Mouse (Mus musculus): ENCODE results near the gene Crim1. TPM values are rescaled to one million over a fixed set of nuclear protein-coding genes. Genes with fewer than 3 reads are reported as not detected.

Gene Crim1
- total RNA-seq, 2 experiments from 2014 or later = 37.5 to 46.3 TPM

DNA sequence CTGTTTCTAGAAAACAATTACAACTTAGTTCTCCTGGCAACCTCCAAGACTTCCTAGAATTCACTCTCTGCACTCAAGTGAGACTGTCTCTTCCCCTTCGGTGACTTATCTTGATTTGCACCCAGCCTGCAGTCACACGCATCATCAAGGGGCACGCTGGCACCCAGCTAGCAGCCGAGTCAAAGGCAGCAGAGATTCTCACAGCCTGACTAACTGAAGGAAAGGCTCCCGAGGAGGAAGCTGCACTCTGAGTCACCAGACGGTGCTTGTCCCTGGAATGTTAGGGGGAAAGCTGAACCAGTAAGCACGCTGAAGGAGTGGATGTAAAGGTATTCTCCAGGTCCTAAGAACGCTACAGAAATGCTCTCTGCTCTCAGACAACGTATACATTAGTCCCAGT, 187.6 kb downstream of the Crim1 start:
- DNase-seq = no peak
- intact Hi-C loops (cut with DNase I) = no loop called here
- TF ChIP-seq CTCF (IDR thresholded peaks at IDR 0.05) = no peak
- Histone ChIP-seq H3K4me3 (peak overlapping the region; percentile 43), H3K27ac (no peak overlapping the region)

DNA sequence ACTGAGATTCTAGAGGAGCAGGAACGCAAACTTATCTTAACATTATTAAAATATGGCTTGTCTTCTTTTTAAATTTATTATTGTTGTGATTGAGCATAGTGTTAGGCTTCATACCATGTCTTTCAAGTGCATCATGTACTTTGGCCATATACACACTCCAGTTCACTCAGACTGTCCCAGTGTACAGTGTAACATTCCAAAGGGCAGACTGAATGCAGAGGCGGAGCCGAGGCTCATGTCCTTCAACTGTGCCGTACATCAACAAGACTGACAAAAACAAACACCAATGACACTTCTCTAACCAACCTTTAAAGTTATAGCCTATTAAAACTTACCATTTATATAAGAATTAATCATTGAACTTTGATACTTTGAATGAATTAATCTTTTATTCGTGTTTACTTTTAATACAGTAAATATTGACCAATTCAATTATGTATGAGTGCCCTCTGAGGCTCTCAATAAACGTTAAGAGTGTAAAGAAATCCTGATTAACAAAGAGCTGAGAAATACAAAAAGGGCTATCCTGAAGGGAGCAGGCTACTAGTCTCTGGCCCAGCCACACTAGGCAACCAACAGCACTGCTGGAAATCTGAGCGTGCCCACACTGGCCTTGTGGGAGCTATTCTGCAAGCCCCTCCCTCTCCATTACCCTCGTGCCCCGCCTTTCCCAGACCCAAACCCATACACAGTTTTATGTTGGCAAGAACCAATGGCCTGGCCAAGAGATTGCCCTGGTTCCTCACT, 188.2 kb downstream of the Crim1 start:
- no peak for TF ChIP-seq CTCF (IDR thresholded peaks at IDR 0.05)
- no peak overlapping the region for H3K4me3 ChIP-seq
- DNase-seq = no peak
- H3K27ac ChIP-seq = no peak overlapping the region
- intact Hi-C loops (cut with DNase I) = no loop called here

DNA sequence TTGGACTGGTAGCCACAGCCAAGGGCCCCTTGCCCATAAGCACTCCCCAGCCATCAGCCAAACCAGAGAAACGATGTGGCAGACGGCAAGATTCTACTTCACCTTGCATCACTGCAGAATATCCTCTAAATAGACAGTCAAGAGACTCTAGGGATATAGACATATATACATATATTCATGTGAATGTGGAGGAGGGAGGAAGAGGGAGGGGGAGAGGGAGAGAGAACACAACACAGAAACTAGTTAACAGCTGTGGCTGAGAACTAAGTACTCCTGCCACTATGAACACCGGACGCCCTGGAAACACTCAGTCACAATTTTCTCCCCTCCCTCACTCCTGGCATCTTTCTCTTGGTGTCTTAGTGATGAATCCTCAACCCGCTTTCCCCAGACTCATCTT, 189.5 kb downstream of the Crim1 start:
- intact Hi-C loops (cut with DNase I) = no loop called here
- Histone ChIP-seq H3K27ac (no peak overlapping the region), H3K4me3 (no peak overlapping the region)
- no peak for DNase-seq
- TF ChIP-seq CTCF (IDR thresholded peaks at IDR 0.05) = no peak

DNA sequence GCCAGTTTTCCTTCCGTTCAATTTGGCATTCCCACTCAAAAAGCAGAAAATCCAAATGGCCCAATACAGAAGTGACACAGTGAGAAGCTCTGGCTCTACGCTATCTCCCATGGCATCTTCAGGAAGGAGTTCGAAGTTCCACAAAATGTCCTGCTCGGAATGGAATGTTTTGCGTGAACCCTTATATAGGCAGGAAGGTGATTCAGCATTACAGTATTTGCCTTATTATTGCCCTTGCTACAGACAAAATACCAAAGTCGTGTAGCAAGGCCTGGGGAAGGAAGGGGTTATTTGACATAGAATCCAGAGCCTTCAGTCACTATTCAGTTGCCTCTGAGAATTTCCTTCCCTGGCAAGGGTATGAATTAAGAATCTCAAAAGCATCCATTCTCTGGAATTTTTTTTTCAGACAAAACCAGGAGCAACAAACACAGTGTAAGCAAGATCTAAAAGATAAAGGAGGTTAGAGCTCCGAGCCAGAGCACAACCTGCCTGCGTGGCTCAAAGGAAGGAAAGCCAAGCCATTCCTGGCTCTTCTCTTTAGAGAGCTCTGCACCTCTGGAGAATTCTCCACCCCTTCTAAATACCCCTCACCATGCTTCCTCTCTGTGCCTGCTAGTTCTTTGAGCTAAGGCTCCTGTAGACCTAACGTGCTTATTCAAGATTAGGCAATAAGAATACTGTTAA, 192.5 kb downstream of the Crim1 start:
- Histone ChIP-seq H3K27ac (peak overlapping the region; percentile 54), H3K4me3 (no peak overlapping the region)
- intact Hi-C loops (cut with DNase I) = no loop called here
- TF ChIP-seq CTCF (IDR thresholded peaks at IDR 0.05) = no peak
- DNase-seq = no peak

DNA sequence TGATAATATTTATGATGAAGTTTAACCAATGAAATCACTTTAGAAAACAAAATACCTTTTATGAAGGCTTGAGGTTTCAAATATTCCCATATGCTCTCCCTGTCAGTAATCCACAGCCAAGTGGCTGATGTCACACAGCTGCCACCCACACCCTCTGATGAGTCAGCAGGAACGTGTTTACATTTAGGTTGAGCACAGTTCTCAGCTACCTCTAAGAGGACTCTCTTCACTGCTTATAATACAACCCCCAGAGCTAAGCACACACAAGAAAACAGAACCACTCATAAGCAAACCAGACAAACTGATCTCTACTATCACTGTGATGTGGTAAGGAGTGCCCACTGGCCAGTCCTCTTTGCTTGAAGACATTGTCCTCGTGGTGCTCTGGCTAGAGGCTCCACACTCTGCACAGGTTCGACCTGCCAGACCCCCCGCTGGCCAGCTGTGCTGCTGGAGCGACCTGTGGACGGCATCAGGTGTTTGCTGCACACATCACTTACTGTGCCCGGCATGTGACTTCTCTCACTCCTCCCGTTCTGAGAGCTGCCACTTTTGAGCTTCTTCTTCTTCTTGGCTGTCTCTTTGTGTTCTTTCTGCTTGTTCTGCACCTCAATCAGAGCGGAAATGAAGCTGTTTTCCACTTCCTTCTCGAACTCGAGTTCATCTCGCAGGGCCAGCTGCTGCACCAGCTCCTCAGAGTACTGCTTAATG, 200.2 kb downstream of the Crim1 start:
- DNase-seq = no peak
- intact Hi-C loops (cut with DNase I) = no loop called here
- Histone ChIP-seq H3K27ac (peak overlapping the region; percentile 80), H3K4me3 (no peak overlapping the region)
- TF ChIP-seq CTCF (IDR thresholded peaks at IDR 0.05) = no peak

DNA sequence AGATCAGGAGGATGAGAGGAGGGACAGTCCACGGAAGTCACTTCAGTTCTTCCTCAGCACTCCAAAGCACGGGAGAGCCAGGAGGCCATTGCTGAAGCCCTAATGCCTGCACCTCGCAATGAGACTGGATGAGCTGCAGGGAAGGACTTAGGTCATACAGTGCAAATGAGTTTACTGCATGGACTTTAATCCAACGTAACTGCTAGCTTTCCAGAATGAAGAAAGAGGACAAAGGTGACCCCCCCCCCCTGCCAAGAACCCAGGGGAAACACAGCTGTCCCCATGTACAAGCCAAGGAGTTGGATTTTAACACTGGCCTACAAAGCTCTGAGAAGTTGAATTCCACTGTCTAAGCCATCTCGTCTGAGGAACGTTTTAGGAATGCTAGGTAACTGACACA, 201.3 kb downstream of the Crim1 start:
- intact Hi-C loops (cut with DNase I) = no loop called here
- peak overlapping the region; percentile 80 for H3K27ac ChIP-seq

DNA sequence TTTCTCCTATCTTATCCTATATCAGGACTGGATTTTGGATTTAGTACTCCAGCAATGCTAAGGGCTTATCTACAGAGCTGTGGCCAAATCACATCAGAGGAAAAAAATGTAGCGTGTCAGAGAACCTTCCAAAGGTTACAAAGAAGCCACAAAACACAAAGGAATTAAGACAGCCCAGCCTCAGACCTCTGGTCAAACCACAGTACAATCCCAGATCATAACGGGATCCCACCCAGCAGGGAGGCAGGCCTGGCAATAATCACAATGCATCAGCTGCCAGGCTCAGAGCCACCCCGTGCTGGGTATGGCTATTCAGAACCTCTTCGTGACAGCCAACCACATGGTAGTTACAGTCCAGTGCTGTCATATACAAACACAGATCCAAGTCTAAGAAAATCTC, 201.7 kb downstream of the Crim1 start:
- Histone ChIP-seq H3K4me3 (no peak overlapping the region), H3K27ac (peak overlapping the region; percentile 80)
- intact Hi-C loops (cut with DNase I) = no loop called here
- TF ChIP-seq CTCF (IDR thresholded peaks at IDR 0.05) = no peak
- DNase-seq = peak; percentile 41

More for the DNA sequence above, 201.3 kb downstream of the Crim1 start:
- H3K4me3 ChIP-seq = no peak overlapping the region
- no peak for TF ChIP-seq CTCF (IDR thresholded peaks at IDR 0.05)
- no peak for DNase-seq

DNA sequence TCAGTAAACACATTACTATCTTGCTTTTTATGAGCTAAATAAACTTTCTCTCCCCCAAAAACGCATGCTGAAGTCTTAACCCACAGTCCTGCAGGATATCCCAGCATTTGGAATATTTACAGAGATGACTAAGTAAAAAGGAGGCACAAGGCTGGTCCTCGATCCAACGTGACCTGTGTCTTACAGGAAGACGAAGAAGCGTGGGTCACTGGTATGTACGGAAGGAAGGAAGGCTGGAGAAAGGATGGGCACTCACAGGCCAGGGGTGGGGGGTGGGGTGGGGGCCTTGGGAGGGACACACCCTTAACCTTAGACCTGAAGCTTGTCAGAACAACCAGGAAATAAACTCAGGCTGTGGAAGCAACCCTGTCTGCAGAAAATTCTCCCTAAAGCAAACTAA, 202.1 kb downstream of the Crim1 start:
- intact Hi-C loops (cut with DNase I) = no loop called here
- no peak for TF ChIP-seq CTCF (IDR thresholded peaks at IDR 0.05)
- peak overlapping the region; percentile 80 for H3K27ac ChIP-seq

DNA sequence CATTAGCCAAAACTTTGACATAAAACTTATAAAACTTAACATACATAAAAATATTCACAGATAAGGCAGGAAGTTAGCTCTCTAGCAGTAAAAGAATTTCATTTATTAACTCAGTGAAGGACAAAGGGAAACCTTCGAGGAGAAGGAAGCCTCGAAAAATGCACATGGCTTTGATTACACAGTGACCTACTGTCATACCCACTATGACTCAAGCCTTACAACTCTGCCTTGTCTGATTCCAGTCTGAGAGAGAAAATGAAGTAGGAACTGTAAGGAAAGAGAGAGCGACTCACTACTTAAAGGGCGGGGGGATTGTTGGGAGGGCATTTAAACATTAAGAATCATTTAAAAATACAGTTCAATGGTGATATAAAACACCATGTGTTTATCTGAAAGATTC, 203.2 kb downstream of the Crim1 start:
- intact Hi-C loops (cut with DNase I) = no loop called here
- no peak overlapping the region for H3K4me3 ChIP-seq
- TF ChIP-seq CTCF (IDR thresholded peaks at IDR 0.05) = no peak
- DNase-seq = no peak
- H3K27ac ChIP-seq = peak overlapping the region; percentile 80; the same call in 1 of the 2 replicates

More for the DNA sequence above, 202.1 kb downstream of the Crim1 start:
- DNase-seq = no peak
- no peak overlapping the region for H3K4me3 ChIP-seq

DNA sequence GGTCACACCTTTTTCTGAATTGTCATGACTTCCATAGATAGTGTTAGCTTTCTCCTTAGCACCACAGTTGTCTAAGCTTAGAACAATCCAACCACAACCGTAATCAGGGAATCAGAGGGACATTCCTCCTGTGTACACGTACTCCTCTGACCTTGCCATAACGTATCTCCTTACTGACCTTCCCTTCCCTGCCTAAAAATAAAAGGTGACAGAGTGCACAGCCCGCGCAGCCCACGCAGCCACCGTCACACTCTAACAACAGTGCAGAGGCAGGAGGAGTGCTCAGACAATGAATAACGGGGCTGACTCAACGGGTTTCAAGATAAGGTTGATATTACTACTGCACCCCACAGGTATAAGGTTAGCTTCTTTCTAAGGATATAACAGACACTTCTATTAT, 203.8 kb downstream of the Crim1 start:
- TF ChIP-seq CTCF (IDR thresholded peaks at IDR 0.05) = no peak
- Histone ChIP-seq H3K4me3 (no peak overlapping the region), H3K27ac (peak overlapping the region; percentile 80)
- DNase-seq = no peak
- intact Hi-C loops (cut with DNase I) = no loop called here

DNA sequence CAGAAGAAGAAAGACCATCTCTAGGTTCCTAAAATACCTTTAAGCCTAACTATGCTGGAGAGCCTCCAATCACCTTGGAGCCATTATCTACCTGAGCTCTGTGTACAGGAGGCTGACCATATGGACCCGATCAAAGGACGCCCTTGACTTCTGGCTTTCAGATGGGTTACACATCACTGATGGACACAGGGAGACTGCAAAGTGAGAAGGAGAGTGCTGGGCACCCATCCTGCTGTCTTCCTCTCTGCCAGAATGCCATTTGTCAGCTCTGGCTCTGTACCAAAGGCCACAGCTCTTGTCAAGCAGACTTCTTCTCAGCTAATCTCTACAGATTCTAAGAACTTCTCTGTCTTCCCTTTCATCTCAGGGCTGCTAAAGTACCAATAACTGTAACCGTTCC, 205.3 kb downstream of the Crim1 start:
- Histone ChIP-seq H3K4me3 (no peak overlapping the region), H3K27ac (peak overlapping the region; percentile 80; the same call in 1 of the 2 replicates)
- intact Hi-C loops (cut with DNase I) = no loop called here
- no peak for TF ChIP-seq CTCF (IDR thresholded peaks at IDR 0.05)
- peak; percentile 71 for DNase-seq

DNA sequence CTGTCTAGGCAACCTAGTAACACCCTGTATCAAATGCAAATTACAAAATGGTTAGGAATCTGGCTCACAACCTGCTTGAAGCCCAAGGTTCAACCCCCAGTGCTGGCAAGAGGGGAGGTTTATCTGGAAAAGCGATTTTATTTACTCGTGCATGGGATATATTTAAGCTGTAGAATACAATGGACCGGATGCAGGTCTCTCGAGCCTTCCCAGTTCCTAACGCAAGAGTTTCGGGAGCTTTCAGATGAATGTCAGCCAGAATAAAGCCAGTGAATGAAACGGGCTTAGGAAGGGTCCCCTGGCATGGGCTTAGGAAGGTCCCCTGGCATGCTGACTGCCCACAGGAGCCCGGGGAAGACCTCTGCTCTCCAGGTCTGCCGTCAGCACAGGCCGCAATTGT, 206.8 kb downstream of the Crim1 start:
- intact Hi-C loops (cut with DNase I) = no loop called here
- H3K4me3 ChIP-seq = peak overlapping the region; percentile 37
- H3K27ac ChIP-seq = peak overlapping the region; percentile 80
- TF ChIP-seq CTCF (IDR thresholded peaks at IDR 0.05) = no peak
- DNase-seq = no peak

DNA sequence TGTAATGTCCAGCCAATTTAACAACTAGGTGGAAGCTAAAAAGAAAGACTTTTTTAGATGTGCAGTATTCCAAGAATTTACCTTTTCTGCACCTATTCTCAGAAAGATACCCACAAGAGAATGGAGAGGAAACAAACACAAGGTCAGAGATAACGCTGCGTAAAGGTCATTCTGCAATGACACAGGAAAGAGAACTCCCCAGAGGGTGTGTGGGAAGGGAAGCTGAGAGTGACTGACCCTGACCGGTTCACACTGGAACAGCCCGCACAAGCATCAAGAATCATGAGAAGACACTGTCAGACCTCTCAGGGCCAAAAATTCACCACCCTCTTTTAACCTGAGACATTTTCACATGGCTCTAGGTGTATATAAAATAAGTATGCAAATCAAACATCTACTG, 207.5 kb downstream of the Crim1 start:
- TF ChIP-seq CTCF (IDR thresholded peaks at IDR 0.05) = no peak
- Histone ChIP-seq H3K27ac (peak overlapping the region; percentile 80), H3K4me3 (no peak overlapping the region; the same call in 1 of the 2 replicates)
- no peak for DNase-seq
- intact Hi-C loops (cut with DNase I) = no loop called here
